Mouse (Mus musculus) MEL (cell line): ENCODE results near the gene Gale. TPM values are rescaled to one million over a fixed set of nuclear protein-coding genes. Genes with fewer than 3 reads are reported as not detected.

ENCODE experiments used
- DNase-seq: peaks from one replicate; pipeline ENCODE4 v3.0.0; 2011; ENCODE audit warnings: low read depth, low spot score
- H3K27ac ChIP-seq: 2 replicates; pipeline ENCODE4 v1.5.1; 2012; ENCODE audit warnings: low read depth, mild to moderate bottlenecking, control low read depth, low read length, moderate library complexity; ENCODE audit not compliant: control insufficient read depth
- H3K27me3 ChIP-seq, 2 experiments: fragments of 150-350 bp in 1 of 2; sonication (generic) in 1 of 2; 2 replicates each; pipeline ENCODE4 v1.6.1; 2012; ENCODE audit warnings: low read length in 2 of 2, mild to moderate bottlenecking in 2 of 2, improper control_type of control experiment in 1 of 2, moderate library complexity in 1 of 2; ENCODE audit not compliant: insufficient read depth in 2 of 2, control insufficient read depth in 1 of 2
- H3K36me3 ChIP-seq, 2 experiments: 2 replicates each; pipeline ENCODE4 v1.6.1; 2012 to 2014; ENCODE audit warnings: low read length in 2 of 2, improper control_type of control experiment in 1 of 2, inconsistent platforms in 1 of 2, mild to moderate bottlenecking in 1 of 2; ENCODE audit not compliant: insufficient read depth in 2 of 2, control insufficient read depth in 1 of 2
- H3K4me1 ChIP-seq, 2 experiments: fragments of 150-350 bp in 1 of 2; sonication (generic) in 1 of 2; 2 replicates each; pipeline ENCODE4 v1.6.1; 2012; ENCODE audit warnings: low read length in 2 of 2, improper control_type of control experiment in 1 of 2, mild to moderate bottlenecking in 1 of 2; ENCODE audit not compliant: insufficient read depth in 2 of 2, control insufficient read depth in 1 of 2
- H3K4me3 ChIP-seq, 2 experiments: fragments of 150-350 bp in 1 of 2; sonication (generic) in 1 of 2; 2 replicates each; pipeline ENCODE4 v1.5.1; 2012; ENCODE audit warnings: low read depth in 2 of 2, low read length in 2 of 2, mild to moderate bottlenecking in 2 of 2, moderate library complexity in 2 of 2, control low read depth in 1 of 2, improper control_type of control experiment in 1 of 2; ENCODE audit not compliant: control insufficient read depth in 1 of 2, insufficient read depth in 1 of 2
- H3K79me2 ChIP-seq: 2 replicates; pipeline ENCODE4 v1.6.1; 2012; ENCODE audit warnings: mild to moderate bottlenecking, low read length, moderate library complexity; ENCODE audit not compliant: control insufficient read depth, poor library complexity, insufficient read depth
- H3K9ac ChIP-seq: 2 replicates; pipeline ENCODE4 v1.6.1; 2012; ENCODE audit warnings: low read depth, mild to moderate bottlenecking, control low read depth, low read length, moderate library complexity; ENCODE audit not compliant: control insufficient read depth, poor library complexity, severe bottlenecking
- H3K9me3 ChIP-seq: fragments of 150-350 bp; sonication (generic); replicated peaks from 2 replicates; pipeline ENCODE4 v1.6.1; 2012; ENCODE audit warnings: mild to moderate bottlenecking, low read length, improper control_type of control experiment, moderate library complexity; ENCODE audit not compliant: insufficient read depth
- CHD1 ChIP-seq: IDR thresholded peaks from 2 replicates; pipeline ENCODE4 v1.6.1; 2012; ENCODE audit warnings: low read depth, mild to moderate bottlenecking, inconsistent platforms, low read length, improper control_type of control experiment
- CHD2 ChIP-seq: IDR thresholded peaks from 2 replicates; pipeline ENCODE4 v1.6.1; 2011; ENCODE audit warnings: low read length, improper control_type of control experiment
- E2F4 ChIP-seq: IDR thresholded peaks from 2 replicates; pipeline ENCODE4 v1.6.1; 2011; ENCODE audit warnings: low read depth, low read length, improper control_type of control experiment, borderline replicate concordance
- EP300 ChIP-seq, 2 experiments: IDR thresholded peaks; 2 replicates each; pipeline ENCODE4 v1.6.1; 2011; ENCODE audit warnings: improper control_type of control experiment in 2 of 2, low read length in 2 of 2, low read depth in 1 of 2, mild to moderate bottlenecking in 1 of 2
- ETS1 ChIP-seq: IDR thresholded peaks from 2 replicates; pipeline ENCODE4 v1.6.1; 2012; ENCODE audit warnings: low read depth, mild to moderate bottlenecking, inconsistent platforms, low read length, improper control_type of control experiment, moderate library complexity
- GATA1 ChIP-seq: IDR thresholded peaks from 2 replicates; pipeline ENCODE4 v1.6.1; 2011; ENCODE audit warnings: low read depth, low read length, improper control_type of control experiment
- JUND ChIP-seq: IDR thresholded peaks from 2 replicates; pipeline ENCODE4 v1.6.1; 2011; ENCODE audit warnings: low read depth, mild to moderate bottlenecking, improper control_type of control experiment, low read length
- KAT2A ChIP-seq: conservative IDR thresholded peaks from 2 replicates; pipeline ENCODE4 v1.6.1; 2012; ENCODE audit warnings: low read depth, low read length, improper control_type of control experiment, inconsistent platforms
- MAFK ChIP-seq: IDR thresholded peaks from 2 replicates; pipeline ENCODE4 v1.6.1; 2011; ENCODE audit warnings: low read depth, mild to moderate bottlenecking, low read length, improper control_type of control experiment, borderline replicate concordance
- MXI1 ChIP-seq: IDR thresholded peaks from 2 replicates; pipeline ENCODE4 v1.6.1; 2011; ENCODE audit warnings: mild to moderate bottlenecking, low read depth, low read length, improper control_type of control experiment
- MYC ChIP-seq: IDR thresholded peaks from 2 replicates; pipeline ENCODE4 v1.6.1; 2011; ENCODE audit warnings: low read depth, mild to moderate bottlenecking, low read length, improper control_type of control experiment, moderate library complexity
- NELFE ChIP-seq: IDR thresholded peaks from 2 replicates; pipeline ENCODE4 v1.6.1; 2011; ENCODE audit warnings: low read depth, low read length, improper control_type of control experiment
- POLR2A ChIP-seq, 2 experiments: IDR thresholded peaks; 2 replicates each; pipeline ENCODE4 v1.6.1; 2011 to 2012; ENCODE audit warnings: low read length in 2 of 2, mild to moderate bottlenecking in 2 of 2, control low read depth in 1 of 2, improper control_type of control experiment in 1 of 2, low read depth in 1 of 2, moderate library complexity in 1 of 2; ENCODE audit not compliant: control insufficient read depth in 1 of 2, insufficient read depth in 1 of 2, poor library complexity in 1 of 2
- POLR2AphosphoS5 ChIP-seq: IDR thresholded peaks from 2 replicates; pipeline ENCODE4 v1.6.1; 2012; ENCODE audit warnings: low read depth, borderline replicate concordance, mild to moderate bottlenecking, inconsistent platforms, low read length, moderate library complexity, mixed read lengths
- RAD21 ChIP-seq: IDR thresholded peaks from 2 replicates; pipeline ENCODE4 v1.6.1; 2011; ENCODE audit warnings: mild to moderate bottlenecking, low read depth, low read length, improper control_type of control experiment
- TAL1 ChIP-seq: IDR thresholded peaks from 2 replicates; pipeline ENCODE4 v1.6.1; 2012; ENCODE audit warnings: mild to moderate bottlenecking, inconsistent platforms, low read length, moderate library complexity, mixed read lengths
- TBP ChIP-seq: IDR thresholded peaks from 2 replicates; pipeline ENCODE4 v1.8.0; 2011; ENCODE audit warnings: low read depth, low read length, improper control_type of control experiment
- TCF12 ChIP-seq: IDR thresholded peaks from 2 replicates; pipeline ENCODE4 v1.6.1; 2014; ENCODE audit warnings: low read depth, mild to moderate bottlenecking, inconsistent platforms, low read length, improper control_type of control experiment, moderate library complexity
- UBTF ChIP-seq: IDR thresholded peaks from 2 replicates; pipeline ENCODE4 v1.6.1; 2012; ENCODE audit warnings: low read depth, mild to moderate bottlenecking, inconsistent platforms, low read length, improper control_type of control experiment, moderate library complexity, borderline replicate concordance; ENCODE audit not compliant: insufficient read depth
- ZKSCAN1 ChIP-seq: IDR thresholded peaks from 2 replicates; pipeline ENCODE4 v1.6.1; 2012; ENCODE audit warnings: low read depth, mild to moderate bottlenecking, inconsistent platforms, low read length, improper control_type of control experiment, moderate library complexity
- ZMIZ1 ChIP-seq: IDR thresholded peaks from 2 replicates; pipeline ENCODE4 v1.6.1; 2012; ENCODE audit warnings: low read depth, mild to moderate bottlenecking, inconsistent platforms, low read length, improper control_type of control experiment, moderate library complexity
- polyA plus RNA-seq, 2 experiments: library from polyadenylated mRNA; stranded (reverse) in 1 of 2; unstranded in 1 of 2; fragments of >175 nt in 1 of 2; fragments of >200 nt in 1 of 2; gene quantifications; 2 replicates each; pipeline versions ENCODE4 v1.2.1 to v1.2.4; 2012; ENCODE audit warnings: low replicate concordance in 2 of 2, low read depth in 1 of 2; ENCODE audit not compliant: insufficient read length in 2 of 2, insufficient read depth in 1 of 2, missing spikeins in 1 of 2
- total RNA-seq: library from RNA; depleted of rRNA; stranded (reverse); fragments of 300-350 nt; gene quantifications from 2 replicates; pipeline ENCODE4 v1.2.3, GENCODE M21; 2012

The Gale gene
- total and polyA plus RNA-seq, 3 experiments, result 24.5 to 31.2 TPM; not detected in 1

DNA sequence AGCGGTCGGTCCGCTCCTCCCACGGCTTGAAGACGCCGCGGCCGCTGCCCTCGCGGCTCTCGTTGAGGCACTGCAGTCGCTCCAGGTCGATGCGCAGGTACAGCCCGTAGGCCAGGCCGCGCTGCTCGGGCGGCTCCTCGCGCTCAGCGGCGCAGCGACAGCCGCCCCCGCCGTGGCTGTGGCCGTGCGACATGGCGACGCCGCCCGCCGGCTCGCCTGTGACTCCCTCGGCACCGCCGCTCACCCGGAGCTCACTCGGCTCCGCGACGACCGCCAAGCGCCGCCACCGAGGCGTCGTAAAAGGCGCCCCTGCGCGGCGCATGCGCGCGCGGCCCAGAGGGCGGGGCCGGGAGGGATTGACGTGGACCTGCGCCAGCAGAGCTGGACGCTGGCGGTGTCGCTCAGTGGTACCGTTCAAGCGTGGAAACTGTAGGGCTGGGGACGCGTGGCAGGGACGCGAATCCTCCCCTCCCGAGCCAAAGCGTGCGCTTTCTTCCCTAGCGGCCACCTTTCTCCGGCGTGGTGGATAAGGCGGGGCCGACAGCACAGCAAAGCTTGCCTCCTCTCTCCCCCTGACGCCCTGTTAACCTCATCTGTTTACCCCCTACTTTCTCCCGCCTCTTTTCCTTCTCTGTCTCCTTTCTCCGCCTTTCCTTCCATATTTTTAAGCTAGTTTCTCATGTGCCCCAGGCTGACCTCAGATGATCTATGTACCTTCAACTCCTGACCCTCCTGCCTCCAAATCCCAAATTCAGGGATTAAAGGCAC is 23.6 kb downstream of the Gale start, which contains the start of gene Pithd1 (continued):
- peak; percentile 71 for TF ChIP-seq MXI1
- TF ChIP-seq ZMIZ1, result peak; percentile 91
- TF ChIP-seq JUND, result no peak
- TF ChIP-seq TCF12, result peak; percentile 79
- TF ChIP-seq MYC, result 0 out of 2 replicates have a peak, but pooled peaks have one; percentile 20

DNA sequence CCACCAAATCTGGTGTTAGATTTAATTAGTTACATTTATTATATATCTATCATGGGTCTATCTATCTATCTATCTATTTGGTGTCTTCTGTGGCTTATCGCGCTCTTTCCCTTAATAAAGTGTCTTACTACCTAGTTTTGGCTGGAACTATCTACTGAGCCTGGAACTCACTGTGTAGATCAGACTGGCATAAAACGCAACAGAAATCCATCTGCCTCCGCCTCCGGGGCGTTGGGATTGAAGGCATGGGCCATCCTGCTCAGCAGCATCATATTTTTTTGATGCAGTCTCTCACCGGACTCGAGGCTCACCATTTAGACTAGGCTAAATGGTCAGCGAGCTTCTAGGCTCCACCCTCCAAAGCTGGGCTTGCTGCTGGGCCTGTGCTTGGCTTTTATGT is 24.2 kb downstream of the Gale start:
- Histone ChIP-seq H3K4me3 (peak overlapping the region; percentile 67 to 83), H3K79me2 (peaks cover 23% of the 10 kb centered on the region), H3K36me3 (peaks cover 15 to 33% of the 10 kb centered on the region in 2 experiments), H3K4me1 (peaks cover 6 to 31% of the 10 kb centered on the region in 2 experiments; a peak in 3 of 4 replicates), H3K9ac (peak overlapping the region; percentile 71), H3K27me3 (no peaks in the 10 kb centered on the region), H3K27ac (peak overlapping the region; percentile 39), H3K9me3 (no peaks in the 10 kb centered on the region)
- peak; percentile 10; the same call in 1 of the 2 replicates for TF ChIP-seq GATA1
- 0 out of 2 replicates have a peak, but pooled peaks have one; percentile 73 for TF ChIP-seq CHD1
- no peak for TF ChIP-seq ZKSCAN1
- 0 out of 2 replicates have a peak, but pooled peaks have one; percentile 3 for TF ChIP-seq E2F4
- DNase-seq, result peak; percentile 26

DNA sequence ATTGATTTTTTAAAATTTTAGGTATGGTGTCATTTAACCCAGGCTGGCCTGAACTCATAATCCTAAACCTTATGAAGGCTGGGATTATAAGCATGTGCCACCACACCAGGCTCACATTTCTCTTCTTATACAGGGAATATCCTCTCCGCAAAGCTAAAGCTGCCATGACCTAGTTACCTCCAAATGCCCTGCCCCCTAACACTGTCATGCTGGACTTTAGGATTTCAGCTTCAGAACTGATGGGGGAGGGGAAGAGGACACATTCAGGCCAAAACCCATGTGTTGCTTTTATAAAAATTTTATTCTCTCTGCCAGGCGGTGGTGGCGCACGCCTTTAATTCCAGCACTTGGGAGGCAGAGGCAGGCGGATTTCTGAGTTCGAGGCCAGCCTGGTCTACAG is 30.4 kb downstream of the Gale start:
- no peak for DNase-seq
- no peak overlapping the region for H3K27ac ChIP-seq
- TF ChIP-seq NELFE (no peak), UBTF (no peak), TCF12 (no peak), MXI1 (no peak), TAL1 (no peak), CHD2 (no peak), KAT2A (no peak), POLR2A (IDR thresholded peaks at IDR 0.05; ENCODE audit: control insufficient read depth in 1 of 2, insufficient read depth in 1 of 2, low read depth in 1 of 2, low read length in 2 of 2, poor library complexity in 1 of 2) (no peak), TBP (no peak), ETS1 (no peak), POLR2AphosphoS5 (no peak), RAD21 (no peak), MAFK (no peak), EP300 (IDR thresholded peaks at IDR 0.05; ENCODE audit: low read depth in 1 of 2, low read length in 2 of 2) (no peak)
- H3K9ac ChIP-seq, result no peak overlapping the region
- H3K79me2 ChIP-seq, result no peaks in the 10 kb centered on the region
- no peaks in the 10 kb centered on the region for H3K27me3 ChIP-seq
- H3K9me3 ChIP-seq, result no peaks in the 10 kb centered on the region
- peaks cover 0 to 3% of the 10 kb centered on the region in 2 experiments; a peak in 1 of 4 replicates for H3K36me3 ChIP-seq
- 0 out of 4 replicates have a peak, but pooled peaks cover 0 to 2% of the 10 kb centered on the region in 2 experiments for H3K4me1 ChIP-seq
- H3K4me3 ChIP-seq, result no peak overlapping the region
